ENCODE assay signal across 25 mouse cellular contexts in genomic region chr10:99259840-99260239, GRCm38 (mm10). TPM values are rescaled to one million over a fixed set of nuclear protein-coding genes. Genes with fewer than 3 reads are reported as not detected.
A peak's percentile ranks its signal among the peaks of the same experiment; 100 is the strongest.
DNase-seq lines count a peak whose midpoint lies in the region.
"Had no signal": no experiment of that assay in that cellular context is flagged by ENCODE, and none has a peak within 500 bp of the region (broad histone marks: within the 10 kb centered on the region; RNA-seq: fewer than 3 reads in every experiment).

No protein-coding gene starts in this region.

- H3K4me3 ChIP-seq in hindbrain, embryonic 10.5 days, result no peak overlapping the region
- H3K4me3 ChIP-seq: gastrocnemius, adult 2 months; heart, embryonic 13.5 days; hindbrain, embryonic 12.5 days; midbrain, embryonic 15.5 days; neural tube, embryonic 12.5 days had no signal

- no peak overlapping the region for H3K27ac ChIP-seq in hindbrain, embryonic 10.5 days
- H3K27ac ChIP-seq: hindbrain, embryonic 12.5 days; liver, embryonic 14.5 days; midbrain, embryonic 15.5 days; neural tube, embryonic 12.5 days had no signal

- peaks cover 42% of the 10 kb centered on the region for H3K4me1 ChIP-seq in hindbrain, embryonic 10.5 days (replicated peaks)

- DNase-seq in 416B (ENCODE audit: low read depth) (peak; percentile 56), A20 (ENCODE audit: low read depth, low spot score) (peak; percentile 6)
- peak; percentile 68 for DNase-seq in kidney, adult 9 months
- peak; percentile 45 to 50 for DNase-seq in kidney, postnatal 36 days
- DNase-seq in hindbrain, embryonic 10.5 days (ENCODE audit: low spot score), result no peak
- DNase-seq in natural killer cell, adult 2 months (ENCODE audit: low spot score in 2 of 2), result no peak
- no peak for DNase-seq in urinary bladder, postnatal 14 days (ENCODE audit: low spot score)
- no peak for DNase-seq in ovary, postnatal 10 days (ENCODE audit: low spot score)
- DNase-seq: adrenal gland, adult 8-10 months; cerebellum, adult 2 months; gastrocnemius, adult 2 months; gastrocnemius, postnatal 36 days; heart, postnatal 10 days; left cerebral cortex, postnatal 4 days; liver; lung, adult 2 months; lung, postnatal 10 days; right cerebral cortex, postnatal 4 days; thymus, postnatal 4 days had no signal

- H3K36me3 ChIP-seq in hindbrain, embryonic 10.5 days, result no peaks in the 10 kb centered on the region
- H3K36me3 ChIP-seq: G1E; heart, embryonic 13.5 days; hindbrain, embryonic 12.5 days; midbrain, embryonic 15.5 days; neural tube, embryonic 12.5 days had no signal

- peaks cover 12% of the 10 kb centered on the region; the same call in 1 of the 2 replicates for H3K27me3 ChIP-seq in hindbrain, embryonic 10.5 days (ENCODE audit: insufficient read depth, poor library complexity, severe bottlenecking)
- H3K27me3 ChIP-seq: heart, embryonic 13.5 days; hindbrain, embryonic 12.5 days; midbrain, embryonic 15.5 days; neural tube, embryonic 12.5 days had no signal

- no peaks in the 10 kb centered on the region for H3K9me3 ChIP-seq in hindbrain, embryonic 10.5 days
- H3K9me3 ChIP-seq: heart, embryonic 13.5 days; hindbrain, embryonic 12.5 days; midbrain, embryonic 15.5 days; neural tube, embryonic 12.5 days had no signal

- WGBS in hindbrain, embryonic 10.5 days, result 89% methylated on average over 8 of the region's 8 CpGs

RNA-seq across cellular contexts. Expression of gene Dusp6, which starts 3.2 kb away (rescaled TPM):
- 38.2 and 63.0 TPM in 2 replicates for polyA plus RNA-seq in hindbrain, embryonic 10.5 days (2016; fragmentation: Nextera tagmentation; extraction: Ambion mirVana)
- polyA plus RNA-seq: G1E had no signal

Comparison
In these comparisons a context has a peak if more than half of its experiments do, and no peak if none do; other contexts are left out.
1. DNase-seq: peak in 416B (single experiment), A20 (single experiment), kidney, adult 9 months (single experiment) and kidney, postnatal 36 days (2 of 2); none in hindbrain, embryonic 10.5 days (single experiment), natural killer cell, adult 2 months (0 of 2), urinary bladder, postnatal 14 days (single experiment) and ovary, postnatal 10 days (single experiment).